Mouse (Mus musculus) embryo, embryonic 10.5 days (tissue): Measurements from ENCODE around the gene Armc2.

Experiments used
- DNase-seq: peaks from one replicate; pipeline ENCODE4 v3.0.0-alpha.2; 2015; ENCODE audit warnings: low spot score

Armc2 gene

DNA sequence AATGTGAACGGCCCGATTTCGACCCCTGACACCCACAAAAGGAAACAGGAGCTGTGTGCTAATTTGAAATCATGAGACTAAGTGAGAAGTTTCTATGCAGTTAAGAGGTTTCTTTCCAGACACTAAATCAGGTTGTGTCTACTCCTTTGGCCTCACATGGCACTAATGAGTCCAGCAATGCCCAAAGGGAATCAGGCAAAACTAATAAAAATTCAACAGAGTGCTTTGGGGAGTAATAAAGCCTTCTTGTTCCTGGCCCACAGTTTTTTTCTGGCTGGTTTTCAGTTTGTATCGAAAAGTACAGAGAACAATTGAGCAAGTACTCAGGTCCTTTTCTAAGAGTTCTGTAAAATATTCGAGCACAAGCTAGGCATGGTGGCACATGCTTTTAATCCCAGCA, 4.2 kb downstream of the Armc2 start:
- DNase-seq = no peak

DNA sequence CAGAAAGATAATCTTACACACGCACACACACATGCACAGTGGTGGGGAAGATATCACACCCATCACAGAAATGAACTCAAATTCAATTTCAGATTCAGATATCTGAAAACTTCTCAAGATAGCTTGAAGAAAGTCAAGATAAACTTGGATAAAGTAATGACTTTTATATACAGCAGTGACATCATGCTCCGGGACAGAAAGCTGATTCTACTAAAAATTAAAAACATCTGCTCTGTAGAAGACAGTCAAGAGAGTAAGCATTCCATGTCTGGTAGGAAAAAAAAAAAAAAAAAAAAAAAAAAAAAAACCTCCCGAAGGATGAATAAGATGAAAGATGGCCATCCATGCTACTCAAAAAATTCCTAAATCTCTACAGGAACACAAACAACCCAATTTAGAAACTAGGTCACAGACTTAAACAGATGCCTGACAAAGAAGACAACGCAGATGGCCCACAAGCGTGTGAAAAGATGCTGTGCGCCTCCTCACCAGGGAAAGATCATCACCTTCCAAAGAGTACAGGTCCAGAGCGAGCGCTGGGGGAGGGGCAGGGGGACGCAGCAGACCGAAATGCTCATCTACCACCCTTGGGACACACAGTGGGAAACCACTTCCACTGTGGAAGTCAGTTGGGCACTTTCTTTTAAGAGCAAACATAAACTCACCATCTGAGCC, 7.3 kb downstream of the Armc2 start:
- DNase-seq = no peak

DNA sequence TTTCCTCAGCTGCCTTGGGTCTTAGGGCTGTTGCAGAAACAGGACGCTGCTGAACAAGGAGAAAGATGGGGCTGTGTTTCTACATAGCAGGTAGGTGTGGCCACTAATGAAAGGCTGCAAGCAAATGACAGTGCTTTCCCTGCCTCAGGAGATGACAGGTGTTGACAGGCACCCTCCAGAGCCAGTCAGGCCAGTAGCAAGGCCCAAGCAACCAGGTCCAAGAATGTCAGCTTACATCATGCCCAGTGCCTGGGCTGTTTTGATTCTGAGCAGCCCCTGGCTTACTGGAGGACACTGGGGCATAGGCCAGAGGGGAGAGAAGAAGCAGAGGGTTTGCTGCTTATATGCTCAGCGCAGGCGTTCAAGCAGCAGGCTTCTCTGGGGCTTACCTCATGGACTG, 13.0 kb downstream of the Armc2 start:
- no peak for DNase-seq

DNA sequence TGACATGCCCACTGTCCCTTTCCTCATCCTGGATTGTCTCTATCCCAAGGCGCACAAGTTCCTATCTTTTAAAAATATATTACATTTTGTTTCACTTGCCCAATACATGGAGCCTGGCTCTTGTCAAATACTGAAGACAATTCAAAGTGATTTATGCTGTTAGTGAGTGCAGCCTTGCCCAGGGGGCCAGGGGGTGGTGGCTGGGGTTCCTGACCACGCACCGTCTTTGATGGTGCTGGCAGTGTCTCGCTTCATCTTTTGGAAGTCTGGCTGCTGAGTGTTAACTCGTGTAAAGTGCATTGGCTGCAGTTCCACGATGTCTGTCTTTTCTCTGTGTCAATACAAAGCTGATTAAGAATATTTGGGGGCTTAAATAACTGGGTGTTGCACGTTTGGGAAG, 13.6 kb downstream of the Armc2 start:
- DNase-seq = no peak

DNA sequence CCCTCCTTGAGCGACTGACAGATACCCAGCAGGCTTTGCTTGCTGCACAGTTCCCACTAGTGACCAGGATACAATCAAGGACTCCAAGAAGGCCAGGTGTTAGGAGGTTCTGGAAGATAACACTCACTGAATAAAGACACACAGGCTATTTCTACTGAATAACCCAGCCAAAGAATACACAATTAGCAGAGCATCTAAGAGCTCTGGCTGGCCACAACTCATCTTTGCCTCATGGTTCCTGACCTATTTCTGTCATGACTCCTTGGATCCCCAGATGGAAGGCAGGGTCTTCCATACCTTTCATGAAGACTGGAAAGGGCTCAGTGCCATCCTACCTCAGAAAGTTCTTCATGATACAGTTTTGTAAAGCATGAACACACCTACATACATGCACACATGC, 14.2 kb downstream of the Armc2 start:
- DNase-seq = no peak

DNA sequence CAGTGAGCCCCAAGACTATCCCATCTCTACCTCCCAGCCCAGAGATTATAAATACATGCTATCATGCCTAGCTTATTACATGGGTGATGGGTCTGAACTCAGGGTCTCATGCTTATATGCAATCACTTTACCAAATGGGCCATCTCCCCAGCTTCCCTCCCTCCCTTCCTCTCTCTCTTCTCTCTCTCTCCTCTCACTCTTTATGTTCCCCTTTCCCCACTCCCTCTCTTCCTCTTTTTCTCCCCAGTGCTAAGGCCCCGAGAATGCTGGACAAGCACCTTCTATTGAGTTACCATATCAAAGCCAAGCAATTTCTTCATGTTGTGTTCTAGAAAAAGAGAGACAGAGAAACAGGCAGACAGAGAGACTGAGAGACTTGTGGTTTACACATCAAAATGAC, 14.7 kb downstream of the Armc2 start:
- no peak for DNase-seq

DNA sequence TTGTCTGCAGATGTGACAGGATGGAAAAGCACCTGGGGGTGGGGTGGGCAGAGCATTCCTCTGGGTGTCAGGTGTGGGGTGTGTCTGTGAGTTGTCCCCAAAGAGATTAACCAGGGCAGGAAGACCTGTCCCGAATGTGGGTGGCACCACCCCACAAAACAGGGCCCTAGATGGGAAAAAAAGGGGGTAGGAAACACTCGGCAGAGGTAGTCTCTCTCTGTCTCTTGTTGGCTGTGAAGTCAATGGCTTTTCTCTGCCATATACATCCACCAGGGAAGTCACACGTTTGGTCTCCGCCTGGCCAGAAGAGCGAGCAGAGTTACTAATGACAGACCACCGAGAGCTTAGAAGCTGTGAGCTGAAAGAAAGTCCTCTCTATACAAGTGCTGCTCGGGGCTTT, 15.8 kb downstream of the Armc2 start:
- no peak for DNase-seq

DNA sequence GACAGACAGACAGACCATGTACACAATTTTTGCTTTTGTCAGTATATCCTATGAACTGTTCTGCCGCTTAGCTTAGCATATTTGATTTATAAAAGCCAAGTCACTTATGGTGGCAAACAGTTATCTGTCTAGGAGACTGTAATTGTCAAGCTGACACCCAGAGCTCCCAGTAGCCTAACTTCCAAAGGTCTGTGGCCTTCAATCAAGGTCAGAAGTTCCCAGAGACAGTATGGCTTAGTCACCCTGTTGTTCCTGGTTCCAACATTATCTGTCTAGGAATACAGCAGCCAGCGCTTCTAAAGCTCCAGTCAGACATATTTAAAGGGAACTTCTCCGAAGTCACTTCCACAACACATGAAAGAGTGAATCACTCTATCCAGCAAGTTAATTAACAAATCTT, 17.0 kb downstream of the Armc2 start:
- DNase-seq = no peak

DNA sequence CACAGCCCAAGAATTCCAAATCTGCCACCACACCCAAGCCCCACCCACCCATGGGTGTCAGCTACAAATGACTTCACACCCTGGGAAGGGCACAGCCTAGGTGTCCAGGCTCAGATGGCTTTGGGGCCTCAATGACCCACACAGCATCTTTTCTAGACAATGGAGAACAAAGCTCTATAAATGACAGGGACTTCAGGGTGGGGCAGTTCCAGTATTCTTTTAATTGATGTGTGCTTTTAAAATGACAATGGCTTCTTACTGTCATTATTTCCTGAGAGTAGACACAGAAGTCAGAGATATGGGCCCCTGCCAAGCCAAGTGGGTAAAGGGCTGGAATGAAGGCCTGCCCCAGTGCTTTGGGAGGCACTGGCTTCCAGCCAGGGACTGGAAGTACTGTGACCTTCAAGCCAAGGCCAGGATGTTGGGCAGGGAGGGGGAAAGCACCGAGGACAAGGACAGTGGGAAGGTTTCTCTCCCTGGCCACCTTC, 20.5 kb downstream of the Armc2 start:
- no peak for DNase-seq

DNA sequence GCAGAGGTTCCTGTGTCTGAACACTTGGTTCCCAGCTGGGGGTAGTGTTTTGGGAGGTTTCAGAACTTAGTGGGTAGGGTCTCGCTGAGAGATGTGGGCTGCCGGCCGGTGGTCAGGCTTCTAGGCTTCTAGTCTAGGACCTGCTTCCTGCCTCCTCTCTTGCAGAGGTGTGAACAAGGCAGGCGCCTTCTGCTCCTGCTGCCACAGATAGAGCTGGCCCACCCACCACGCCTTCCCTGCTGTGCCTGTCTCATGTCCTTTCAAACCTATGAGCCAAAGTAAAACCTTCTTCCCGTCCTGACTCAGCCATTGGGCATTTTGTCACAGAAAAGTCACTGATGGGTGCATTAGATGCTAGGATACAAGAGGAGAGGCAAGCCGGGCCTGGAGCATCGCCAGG, 22.1 kb downstream of the Armc2 start:
- no peak for DNase-seq

DNA sequence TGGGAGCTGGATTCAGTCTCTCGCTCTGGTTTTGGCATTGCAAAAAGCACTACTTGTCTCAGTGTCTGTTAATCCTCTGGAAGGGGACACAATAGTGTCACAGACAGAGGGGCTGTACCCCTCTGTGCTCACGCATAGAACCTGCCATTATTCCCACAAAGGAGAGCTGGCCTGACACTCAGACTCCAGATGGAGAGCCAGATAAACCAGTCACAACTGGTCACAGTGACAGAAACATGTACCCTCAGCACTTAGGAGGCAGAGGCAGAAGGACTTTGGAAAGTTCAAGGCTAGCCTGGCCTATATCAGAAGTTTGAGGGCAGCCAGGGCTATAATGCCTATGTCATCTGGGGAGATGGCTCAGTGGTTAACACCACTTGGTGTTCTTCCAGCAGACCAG, 23.2 kb downstream of the Armc2 start:
- no peak for DNase-seq

DNA sequence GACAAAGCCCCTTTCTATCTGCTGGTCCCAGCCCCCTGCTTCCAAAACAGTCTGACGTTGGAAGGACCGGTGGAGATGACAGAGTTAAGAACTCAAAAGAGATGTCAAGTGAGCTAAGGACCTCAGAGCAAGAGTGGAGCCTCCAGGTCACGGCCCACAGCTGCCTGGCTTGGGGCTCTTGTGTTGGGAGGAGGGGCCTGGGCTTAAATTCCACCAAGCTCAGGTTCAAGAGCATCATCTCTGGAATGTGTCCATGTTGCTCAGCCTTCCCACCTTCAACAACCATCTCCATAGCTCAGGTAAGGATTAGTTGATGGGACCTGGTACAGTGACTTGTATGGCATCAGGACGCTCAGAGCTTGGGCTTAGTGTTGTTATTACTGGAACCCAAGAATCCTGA, 23.7 kb downstream of the Armc2 start:
- no peak for DNase-seq

DNA sequence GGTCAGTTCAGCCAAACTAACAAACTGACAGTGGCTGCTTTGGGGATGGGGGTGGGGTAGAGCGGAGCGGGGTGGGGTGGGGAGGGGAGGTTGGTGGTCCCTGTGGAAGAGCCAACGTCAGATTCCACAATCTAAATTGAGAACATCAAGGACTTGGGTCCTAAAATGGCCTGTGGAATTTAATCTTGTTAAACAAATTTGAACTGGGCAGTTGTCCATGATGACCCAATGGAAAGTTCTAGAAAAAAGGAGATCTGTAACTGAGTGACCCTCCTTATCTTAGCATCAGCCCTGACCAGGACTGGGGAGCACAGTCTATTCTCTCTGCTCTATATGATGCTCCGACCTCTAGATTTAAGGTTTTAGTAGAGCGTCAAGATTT, 26.2 kb downstream of the Armc2 start:
- no peak for DNase-seq

DNA sequence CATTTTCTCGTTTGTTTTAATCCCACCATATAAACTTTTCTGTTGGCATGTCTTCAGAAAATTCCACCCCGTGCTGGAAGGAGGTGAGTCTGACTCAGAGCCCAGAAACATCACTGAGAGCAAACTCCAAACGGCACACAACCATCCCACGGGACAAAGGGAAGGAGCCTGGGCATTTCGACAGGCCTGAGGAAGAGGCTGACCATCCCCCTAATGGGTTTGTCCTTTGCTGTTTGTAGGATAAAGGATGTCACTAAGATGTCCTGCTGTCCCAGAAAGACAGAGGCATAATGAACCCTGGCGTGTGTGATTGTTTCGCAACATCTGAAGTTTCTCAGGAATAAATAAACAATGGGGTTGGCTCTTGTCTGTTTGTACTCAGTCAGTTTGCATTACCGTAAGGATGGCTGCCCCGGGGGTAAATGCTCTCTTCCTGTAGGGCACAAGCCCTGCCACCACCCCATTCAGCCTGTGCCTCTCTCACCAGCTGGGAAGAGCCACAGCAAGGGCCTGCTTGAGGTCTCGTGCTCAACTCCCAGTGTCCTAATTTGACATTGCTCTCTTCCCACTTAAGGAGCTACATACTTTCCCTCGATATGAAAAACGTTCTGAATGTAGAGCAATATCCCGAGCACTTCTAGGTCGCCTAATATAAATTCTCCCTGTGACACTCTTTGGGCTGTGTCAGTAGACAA, 26.7 kb downstream of the Armc2 start:
- DNase-seq = peak; percentile 32

DNA sequence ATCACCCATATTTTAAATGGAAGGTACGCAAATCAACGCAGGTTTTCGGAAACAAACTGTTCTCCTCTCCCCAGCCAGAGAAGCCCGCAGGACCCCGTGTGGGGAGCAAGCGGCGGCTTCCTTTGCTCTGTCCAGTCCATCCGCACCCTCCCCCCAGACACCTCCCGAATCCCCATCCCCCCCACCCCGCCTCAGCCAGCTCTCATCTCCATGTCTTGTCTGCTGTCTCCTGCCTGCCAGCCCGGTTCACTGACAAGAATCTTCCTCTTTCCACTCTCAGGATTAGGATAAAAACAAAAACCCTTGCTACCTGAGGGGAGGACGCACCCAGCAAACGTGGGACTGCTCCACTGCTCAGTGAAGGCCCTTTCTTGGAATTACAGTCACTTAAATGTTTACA, 27.3 kb downstream of the Armc2 start:
- no peak for DNase-seq

DNA sequence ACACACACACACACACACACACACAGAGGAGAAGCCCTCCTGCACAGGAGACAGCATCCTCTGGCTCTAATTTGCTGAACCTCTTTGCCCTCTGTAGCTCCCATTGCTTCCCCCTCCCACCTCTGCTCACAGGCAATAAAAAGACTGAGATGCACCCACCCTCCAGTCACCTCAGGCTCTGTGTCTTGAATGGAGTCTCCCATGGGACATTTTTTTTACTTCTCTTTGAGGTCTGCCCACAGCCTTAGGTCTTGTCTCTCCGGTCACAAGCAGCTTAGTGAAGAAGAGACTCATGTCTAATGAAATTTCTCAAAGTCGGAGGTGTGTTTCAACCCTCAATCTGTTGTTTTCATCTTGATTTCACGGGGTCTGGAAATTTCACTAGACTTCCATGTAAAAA, 29.3 kb downstream of the Armc2 start:
- DNase-seq = no peak

DNA sequence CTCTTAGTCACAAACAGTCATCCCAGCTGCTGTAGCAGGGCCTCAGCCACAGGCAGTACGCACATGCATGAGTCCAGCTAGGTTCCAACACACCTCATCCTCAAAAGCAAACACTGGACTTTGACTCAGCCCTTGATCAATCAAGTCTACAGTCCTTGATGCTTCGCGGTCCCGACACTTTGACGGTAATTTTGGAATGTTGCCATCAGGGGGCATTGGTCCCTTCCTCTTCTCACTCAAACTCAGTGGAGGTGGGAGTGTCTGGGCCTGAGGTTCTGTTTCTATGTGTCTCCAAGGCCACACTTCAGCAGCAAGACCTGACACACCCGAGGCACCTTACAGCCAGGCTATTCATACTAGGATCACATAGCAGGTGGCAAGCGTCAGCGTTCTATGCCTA, 32.1 kb downstream of the Armc2 start:
- DNase-seq = no peak

DNA sequence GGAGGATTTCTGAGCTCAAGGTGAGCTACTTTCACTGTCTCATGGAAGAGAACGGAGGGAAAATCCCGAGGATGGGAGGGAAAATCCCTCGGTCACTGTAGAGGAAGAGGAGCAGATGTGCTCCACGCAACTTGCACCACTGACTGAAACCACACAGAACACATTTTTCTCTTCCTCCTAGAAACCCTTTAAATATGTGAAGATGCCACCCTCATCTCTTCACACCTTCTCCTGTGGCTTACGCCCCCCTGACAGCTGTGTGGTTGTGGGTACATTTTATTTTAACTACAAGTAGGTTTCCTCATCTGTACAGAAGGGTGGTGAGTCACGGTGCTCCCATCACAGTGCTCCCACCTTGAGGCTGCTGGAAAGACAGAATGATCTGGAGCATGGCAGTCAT, 34.0 kb downstream of the Armc2 start:
- no peak for DNase-seq

DNA sequence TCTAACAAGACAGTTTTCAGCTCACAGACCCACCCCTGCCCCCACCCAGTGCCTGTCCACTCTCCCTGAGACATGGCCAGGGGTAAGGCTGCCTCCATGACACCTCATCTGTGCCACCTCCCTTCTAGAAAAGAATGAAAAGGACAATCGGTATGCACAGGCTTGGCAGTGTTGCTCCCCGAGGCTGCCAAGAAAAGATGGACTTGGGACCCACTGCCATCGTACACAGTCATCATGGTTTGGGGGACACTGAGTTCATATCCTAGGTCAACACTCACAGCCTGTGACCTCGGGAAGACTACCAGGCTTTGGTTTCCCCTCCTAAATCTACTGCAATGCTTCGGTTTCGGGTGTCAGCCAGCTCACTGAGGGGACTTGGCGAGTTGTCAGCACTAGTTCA, 35.4 kb downstream of the Armc2 start:
- no peak for DNase-seq

DNA sequence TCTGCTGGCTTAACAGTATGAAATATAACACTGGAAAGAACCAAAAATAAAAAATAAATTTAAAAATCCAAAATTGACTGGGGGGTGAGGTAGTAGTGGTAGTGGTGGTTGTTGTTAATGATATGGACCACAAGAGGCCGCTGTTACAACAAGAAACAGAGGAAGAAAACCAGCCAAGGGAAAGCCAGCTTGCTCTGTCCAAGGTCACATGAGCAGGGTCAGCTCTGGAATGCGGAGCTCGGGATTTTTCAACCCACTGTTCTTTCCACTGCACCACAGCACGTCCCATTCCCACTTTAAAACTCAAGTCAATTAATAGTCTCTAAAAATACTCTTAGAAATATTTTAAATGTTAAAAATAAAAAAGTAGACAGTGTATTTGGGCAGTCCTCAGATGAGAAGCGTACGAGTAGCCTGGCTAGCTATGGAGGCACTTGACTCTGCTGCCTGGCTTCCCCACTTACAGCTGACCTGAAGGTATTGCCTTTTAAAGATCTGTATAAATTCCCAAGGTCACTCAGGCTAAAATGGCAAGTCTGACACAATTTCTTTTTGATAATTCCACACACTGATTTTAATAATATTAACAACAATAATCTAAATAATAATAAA, 37.4 kb downstream of the Armc2 start:
- peak; percentile 88 for DNase-seq

DNA sequence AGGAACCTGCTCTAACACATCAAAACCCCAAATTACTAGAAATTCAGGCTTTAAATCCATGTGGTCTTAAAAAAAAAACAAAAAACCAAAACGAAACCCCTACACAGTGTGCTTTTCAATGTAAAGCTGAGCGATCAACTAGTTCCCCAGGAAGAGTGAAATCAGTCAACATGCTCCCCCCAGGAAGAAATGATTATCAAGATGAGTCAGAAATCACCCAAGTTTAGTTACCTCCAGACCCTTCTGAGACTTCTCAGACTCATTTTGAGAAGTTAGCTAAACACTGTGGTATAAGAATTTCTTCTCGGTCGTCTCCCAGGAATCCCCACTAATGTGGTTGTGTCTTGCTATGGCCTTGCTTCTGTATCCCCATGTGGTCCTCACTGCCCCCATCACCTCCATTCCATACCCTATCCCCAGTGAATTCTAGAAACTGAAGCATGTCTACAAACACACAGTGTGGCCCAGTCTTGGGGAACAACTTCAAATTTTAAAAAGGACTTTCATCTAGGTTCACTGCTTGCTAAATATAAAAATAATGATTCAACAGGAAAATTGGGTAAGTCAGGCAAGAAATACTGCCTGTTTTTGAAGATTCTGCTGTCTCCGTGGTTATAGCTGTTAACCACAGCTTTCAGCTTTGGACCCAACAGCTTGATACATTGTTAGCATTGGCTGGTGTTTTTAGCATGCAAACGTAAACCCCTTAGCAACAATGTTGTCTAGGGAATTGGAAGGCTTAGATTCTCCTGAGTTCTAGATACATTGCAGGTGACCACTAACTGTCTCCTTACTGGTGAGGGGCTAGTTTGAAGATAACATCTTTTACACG, 39.6 kb downstream of the Armc2 start:
- DNase-seq = no peak

DNA sequence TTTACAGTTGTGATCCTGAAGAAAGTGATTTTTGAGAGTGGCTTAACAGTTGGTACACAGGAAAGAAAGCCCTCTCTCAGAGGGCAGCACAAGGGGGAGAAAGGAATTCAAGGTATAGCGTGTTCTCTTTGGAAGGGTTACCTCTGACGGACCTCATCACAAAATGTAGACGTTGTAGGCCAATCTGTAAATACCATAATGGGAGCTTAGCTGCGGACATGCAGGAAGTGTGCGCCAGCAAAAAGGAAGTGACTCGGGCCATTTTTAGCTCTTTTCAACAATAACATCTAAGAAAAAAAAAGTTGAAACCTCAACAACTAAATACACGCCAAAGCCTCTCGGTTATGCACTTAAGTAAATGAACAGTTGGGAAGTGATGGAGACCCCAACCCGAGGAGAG, 45.6 kb downstream of the Armc2 start:
- DNase-seq = no peak
